Mouse (Mus musculus) CH12.LX (cell line): ENCODE measurements around the gene Pex16.

ENCODE experiments used
- CTCF ChIP-seq, 2 experiments: IDR thresholded peaks in 1 of 2; conservative IDR thresholded peaks in 1 of 2; 2 replicates each; pipeline ENCODE4 v1.5.1; 2011 to 2012; ENCODE audit warnings: low read depth in 2 of 2, low read length in 2 of 2, improper control_type of control experiment in 1 of 2, inconsistent platforms in 1 of 2, mild to moderate bottlenecking in 1 of 2, moderate library complexity in 1 of 2
- NRF1 ChIP-seq: IDR thresholded peaks from 2 replicates; pipeline ENCODE4 v1.6.1; 2014; ENCODE audit warnings: low read depth, mild to moderate bottlenecking, inconsistent platforms, low read length, improper control_type of control experiment, moderate library complexity
- POLR2A ChIP-seq: IDR thresholded peaks from 2 replicates; pipeline ENCODE4 v1.6.1; 2011; ENCODE audit warnings: low read depth, mild to moderate bottlenecking, improper control_type of control experiment, low read length
- TCF12 ChIP-seq: IDR thresholded peaks from 2 replicates; pipeline ENCODE4 v1.6.1; 2014; ENCODE audit warnings: low read depth, mild to moderate bottlenecking, inconsistent platforms, low read length, improper control_type of control experiment

- TF ChIP-seq TCF12 = no peak
- no peak for TF ChIP-seq CTCF (conservative IDR thresholded peaks at IDR 0.05 in 1 of 2, IDR thresholded peaks at IDR 0.05 in 1 of 2; ENCODE audit: low read depth in 2 of 2, low read length in 2 of 2)
- no peak for TF ChIP-seq POLR2A
- no peak for TF ChIP-seq NRF1
These were observed 34.0 kb downstream of the Pex16 start for GRCm38 (mm10) chr2:92408309-92409045.
